Mouse (Mus musculus): ENCODE measurements around the gene Slc12a3. TPM values are rescaled to one million over a fixed set of nuclear protein-coding genes. Genes with fewer than 3 reads are reported as not detected.
A peak's percentile ranks its signal among the peaks of the same experiment; 100 is the strongest.

Slc12a3 gene
- total and polyA plus RNA-seq, 3 experiments = 0.17 TPM; not detected in 2

DNA sequence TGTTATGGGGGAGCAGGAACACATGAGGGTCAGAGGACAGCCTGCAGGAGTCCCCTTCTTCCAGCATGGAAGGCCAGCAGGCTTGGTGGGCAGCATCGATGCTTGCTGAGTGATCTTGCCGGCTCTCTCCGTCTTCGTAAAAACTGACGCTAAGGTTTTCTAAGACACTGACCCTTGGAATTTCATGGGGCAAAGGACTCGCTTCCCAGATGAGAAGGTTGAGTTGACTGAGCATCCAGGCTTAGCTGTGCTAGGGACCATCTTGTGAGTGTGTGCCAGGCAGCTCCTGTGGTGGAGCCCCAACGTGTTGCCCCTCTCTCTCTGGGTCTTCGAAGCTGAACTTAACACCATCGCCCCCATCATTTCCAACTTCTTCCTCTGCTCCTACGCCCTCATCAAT lies 13.7 kb downstream of the Slc12a3 start:
- in situ Hi-C loops (cut with MboI; ENCODE audit: low pct_ligation_motif_present, low pct_unique_long_range_greater_than_20kb, low sequenced_read_pairs) (no loop called here), dilution Hi-C loops (cut with MboI; ENCODE audit: extremely low pct_ligation_motif_present, extremely low pct_unique_long_range_greater_than_20kb, low sequenced_read_pairs) (no loop called here)
- H3K36me3 ChIP-seq (replicated peaks in 1 of 2; ENCODE audit: control insufficient read depth in 1 of 2, insufficient read depth in 1 of 2, low read length in 1 of 2) = no peaks in the 10 kb centered on the region
- TF ChIP-seq MAZ (IDR thresholded peaks at IDR 0.05; ENCODE audit: low read depth, low read length) (no peak), POLR2A (IDR thresholded peaks at IDR 0.05; ENCODE audit: low read depth, low read length) (no peak), KAT2A (IDR thresholded peaks at IDR 0.05; ENCODE audit: insufficient replicate concordance, low read length) (no peak), RAD21 (IDR thresholded peaks at IDR 0.05; ENCODE audit: low read depth, low read length) (no peak), BHLHE40 (IDR thresholded peaks at IDR 0.05; ENCODE audit: low read depth, low read length) (no peak), HCFC1 (IDR thresholded peaks at IDR 0.05; ENCODE audit: low read depth, low read length) (no peak), NRF1 (IDR thresholded peaks at IDR 0.05; ENCODE audit: low read depth, low read length) (no peak), TCF12 (IDR thresholded peaks at IDR 0.05; ENCODE audit: low read depth, low read length) (no peak), SIN3A (IDR thresholded peaks at IDR 0.05; ENCODE audit: low read length) (no peak), NELFE (IDR thresholded peaks at IDR 0.05; ENCODE audit: low read depth, low read length) (no peak), USF2 (conservative IDR thresholded peaks at IDR 0.05; ENCODE audit: low read depth, low read length) (no peak), GABPA (IDR thresholded peaks at IDR 0.05; ENCODE audit: insufficient replicate concordance, low read depth, low read length) (no peak), MEF2A (IDR thresholded peaks at IDR 0.05; ENCODE audit: borderline replicate concordance, low read depth, low read length) (no peak), JUND (conservative IDR thresholded peaks at IDR 0.05; ENCODE audit: low read depth, low read length) (no peak), ZKSCAN1 (IDR thresholded peaks at IDR 0.05; ENCODE audit: borderline replicate concordance, low read depth, low read length) (no peak)
- peaks cover 11 to 47% of the 10 kb centered on the region in 2 experiments for H3K4me1 ChIP-seq (ENCODE audit: control insufficient read depth in 1 of 2, insufficient read depth in 2 of 2)
- H3K27ac ChIP-seq (ENCODE audit: insufficient read depth, low read depth) = no peak overlapping the region
- no peak for DNase-seq (ENCODE audit: extremely low read depth)
- H3K9me3 ChIP-seq (replicated peaks; ENCODE audit: low read length) = no peaks in the 10 kb centered on the region
- no peak overlapping the region for H3K9ac ChIP-seq (ENCODE audit: insufficient read depth, low read depth)
- H3K4me3 ChIP-seq (replicated peaks in 1 of 3; ENCODE audit: low read depth in 2 of 3, low read length in 2 of 3, poor library complexity in 1 of 3) = no peak overlapping the region
- H3K27me3 ChIP-seq (replicated peaks) = no peaks in the 10 kb centered on the region
- no peaks in the 10 kb centered on the region for H3K79me2 ChIP-seq (replicated peaks; ENCODE audit: control insufficient read depth, extremely low read depth, insufficient read depth, poor library complexity, severe bottlenecking)
- H3K4me2 ChIP-seq (ENCODE audit: insufficient read depth, low read depth, poor library complexity, severe bottlenecking) = no peak overlapping the region

DNA sequence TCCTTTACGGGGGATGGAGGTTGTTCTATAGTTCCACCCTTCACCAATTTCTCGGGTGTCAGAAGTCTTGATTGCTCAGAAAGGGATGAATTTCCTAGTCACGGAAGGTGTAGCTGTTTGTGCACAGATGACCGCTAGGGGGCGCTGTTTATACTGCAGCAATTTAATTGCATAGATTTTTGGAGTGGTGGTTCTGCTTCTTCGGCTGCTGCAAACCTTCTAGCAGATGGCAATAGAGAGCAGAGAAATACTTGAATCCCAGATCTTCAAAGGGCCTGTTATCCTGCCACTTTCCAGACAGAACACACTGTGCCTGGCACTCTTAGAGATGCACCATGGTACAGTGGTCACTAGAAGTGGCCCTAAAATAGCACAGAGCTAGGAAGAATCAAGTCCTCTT lies 14.3 kb downstream of the Slc12a3 start:
- peaks cover 11 to 47% of the 10 kb centered on the region in 2 experiments for H3K4me1 ChIP-seq (ENCODE audit: control insufficient read depth in 1 of 2, insufficient read depth in 2 of 2)
- H3K9ac ChIP-seq (ENCODE audit: insufficient read depth, low read depth) = no peak overlapping the region
- H3K4me2 ChIP-seq (ENCODE audit: insufficient read depth, low read depth, poor library complexity, severe bottlenecking) = no peak overlapping the region
- H3K79me2 ChIP-seq (replicated peaks; ENCODE audit: control insufficient read depth, extremely low read depth, insufficient read depth, poor library complexity, severe bottlenecking) = no peaks in the 10 kb centered on the region
- dilution Hi-C loops (cut with MboI; ENCODE audit: extremely low pct_ligation_motif_present, extremely low pct_unique_long_range_greater_than_20kb, low sequenced_read_pairs) = no loop called here
- no peak overlapping the region for H3K4me3 ChIP-seq (replicated peaks in 1 of 3; ENCODE audit: low read depth in 2 of 3, low read length in 2 of 3, poor library complexity in 1 of 3)
- peak; percentile 85 for DNase-seq (ENCODE audit: extremely low read depth)
- in situ Hi-C loops (cut with MboI; ENCODE audit: low pct_ligation_motif_present, low pct_unique_long_range_greater_than_20kb, low sequenced_read_pairs) = no loop called here
- H3K27ac ChIP-seq (ENCODE audit: insufficient read depth, low read depth) = no peak overlapping the region
- H3K27me3 ChIP-seq (replicated peaks) = no peaks in the 10 kb centered on the region
- no peaks in the 10 kb centered on the region for H3K36me3 ChIP-seq (replicated peaks in 1 of 2; ENCODE audit: control insufficient read depth in 1 of 2, insufficient read depth in 1 of 2, low read length in 1 of 2)
- H3K9me3 ChIP-seq (replicated peaks; ENCODE audit: low read length) = no peaks in the 10 kb centered on the region
- TF ChIP-seq ZMIZ1 (IDR thresholded peaks at IDR 0.05; ENCODE audit: low read depth, low read length) = no peak
- no peak for TF ChIP-seq POLR2A (IDR thresholded peaks at IDR 0.05; ENCODE audit: low read depth, low read length)
- TF ChIP-seq RAD21 (IDR thresholded peaks at IDR 0.05; ENCODE audit: low read depth, low read length) = peak; percentile 88
- no peak; the same call in 1 of the 2 replicates for TF ChIP-seq MAZ (IDR thresholded peaks at IDR 0.05; ENCODE audit: low read depth, low read length)
- TF ChIP-seq HCFC1 (IDR thresholded peaks at IDR 0.05; ENCODE audit: low read depth, low read length) = peak; percentile 16; the same call in 1 of the 2 replicates
- TF ChIP-seq ELF1 (IDR thresholded peaks at IDR 0.05; ENCODE audit: low read depth, low read length) = 0 out of 2 replicates have a peak, but pooled peaks have one; percentile 52
- TF ChIP-seq MAFK (IDR thresholded peaks at IDR 0.05; ENCODE audit: insufficient replicate concordance, low read length) = no peak
- no peak for TF ChIP-seq ZNF384 (IDR thresholded peaks at IDR 0.05; ENCODE audit: low read depth, low read length)
- no peak for TF ChIP-seq USF2 (conservative IDR thresholded peaks at IDR 0.05; ENCODE audit: low read depth, low read length)
- TF ChIP-seq CTCF (conservative IDR thresholded peaks at IDR 0.05 in 1 of 2, IDR thresholded peaks at IDR 0.05 in 1 of 2; ENCODE audit: low read depth in 2 of 2, low read length in 2 of 2) = peak; percentile 94 to 96
- TF ChIP-seq UBTF (IDR thresholded peaks at IDR 0.05; ENCODE audit: low read depth, low read length) = no peak
- TF ChIP-seq SIN3A (IDR thresholded peaks at IDR 0.05; ENCODE audit: low read length) = no peak
- TF ChIP-seq ETS1 (conservative IDR thresholded peaks at IDR 0.05; ENCODE audit: low read depth, low read length) = no peak
- 0 out of 2 replicates have a peak, but pooled peaks have one; percentile 12 for TF ChIP-seq JUND (conservative IDR thresholded peaks at IDR 0.05; ENCODE audit: low read depth, low read length)
- peak; percentile 60; the same call in 1 of the 2 replicates for TF ChIP-seq MYC (IDR thresholded peaks at IDR 0.05; ENCODE audit: low read depth, low read length)
- TF ChIP-seq CHD2 (IDR thresholded peaks at IDR 0.05; ENCODE audit: low read length) = no peak
- TF ChIP-seq MXI1 (IDR thresholded peaks at IDR 0.05; ENCODE audit: low read depth, low read length) = no peak
- no peak for TF ChIP-seq PAX5 (IDR thresholded peaks at IDR 0.05; ENCODE audit: low read length)
- TF ChIP-seq ZC3H11A (IDR thresholded peaks at IDR 0.05; ENCODE audit: low read depth, low read length) = peak; percentile 83
- peak; percentile 29; the same call in 1 of the 2 replicates for TF ChIP-seq NELFE (IDR thresholded peaks at IDR 0.05; ENCODE audit: low read depth, low read length)
- TF ChIP-seq IRF4 (IDR thresholded peaks at IDR 0.05; ENCODE audit: low read depth, low read length) = peak; percentile 20; the same call in 1 of the 2 replicates
- no peak for TF ChIP-seq NRF1 (IDR thresholded peaks at IDR 0.05; ENCODE audit: low read depth, low read length)
- no peak for TF ChIP-seq GABPA (IDR thresholded peaks at IDR 0.05; ENCODE audit: insufficient replicate concordance, low read depth, low read length)
- TF ChIP-seq E2F4 (IDR thresholded peaks at IDR 0.05; ENCODE audit: insufficient replicate concordance, low read depth, low read length) = no peak
- TF ChIP-seq SMC3 (IDR thresholded peaks at IDR 0.05; ENCODE audit: low read depth, low read length) = peak; percentile 97
- TF ChIP-seq MAX (IDR thresholded peaks at IDR 0.05; ENCODE audit: low read length) = no peak

All from CH12.LX (cell line).